Mouse (Mus musculus) kidney, postnatal 25 days (tissue): ENCODE measurements around the gene Nrip3.

Experiments
- DNase-seq, 2 experiments: peaks; one replicate each; pipeline ENCODE4 v3.0.0; 2021; ENCODE audit warnings: mixed read lengths in 2 of 2

Gene Nrip3

DNA sequence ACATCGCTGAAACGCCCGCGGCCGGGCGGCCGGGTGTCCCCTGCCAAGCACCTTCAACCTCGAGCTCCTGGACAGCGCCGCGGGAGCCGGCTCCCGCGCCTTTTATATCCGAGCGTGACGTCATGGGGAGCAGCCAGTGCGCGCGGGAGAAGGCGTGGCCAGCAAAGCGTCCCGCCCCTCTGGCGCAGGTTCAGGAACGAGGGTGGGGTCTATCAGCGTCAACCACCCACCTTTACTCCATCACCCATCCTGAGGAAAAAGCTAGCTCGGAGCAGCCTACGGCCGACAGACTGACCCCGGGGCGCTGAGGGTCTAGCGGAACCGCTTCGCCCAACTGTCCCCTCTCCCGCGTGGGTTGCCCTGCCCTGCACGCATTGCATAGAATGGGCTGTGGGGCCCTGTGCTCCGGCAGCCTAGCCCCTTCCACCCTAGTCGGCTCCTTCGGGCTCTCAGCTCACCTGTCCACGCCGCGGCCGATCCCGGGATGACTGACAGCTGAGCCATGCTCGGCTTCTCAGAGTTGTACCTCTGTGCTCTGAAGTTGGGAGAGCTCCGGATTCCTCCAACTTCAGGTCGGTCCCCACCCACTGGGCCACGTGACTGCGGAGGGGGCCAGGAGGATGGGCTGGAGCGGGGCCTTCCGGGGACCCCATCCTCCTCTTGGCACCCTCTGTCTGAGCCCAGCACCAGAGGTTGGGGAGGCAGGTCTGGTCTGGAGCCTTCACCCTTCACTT is at the start of gene Nrip3:
Gene Nrip3 (minus strand): TSS at position 556 of the 734 bp plus-strand sequence.
- DNase-seq = peak; percentile 79 to 80

DNA sequence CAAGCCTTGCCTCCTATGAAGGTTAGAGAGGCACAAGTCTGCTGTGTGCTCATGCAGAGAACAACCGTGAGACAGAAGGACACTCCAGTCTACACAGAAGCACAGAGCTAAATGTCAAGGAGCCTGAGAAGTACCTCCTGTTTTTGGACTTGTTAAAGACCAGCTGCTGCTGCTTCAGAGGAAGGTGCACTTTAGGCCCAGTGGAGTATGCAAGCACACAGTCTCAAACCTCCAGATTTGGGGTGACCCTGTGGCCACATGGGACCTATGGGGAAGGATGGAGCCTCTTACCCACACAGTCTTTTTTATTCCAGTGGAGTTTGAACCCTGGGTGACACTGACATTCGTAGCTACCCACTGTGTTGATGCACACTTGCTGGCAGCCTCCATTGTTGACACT is 49.6 kb upstream of the Nrip3 start:
- no peak for DNase-seq

DNA sequence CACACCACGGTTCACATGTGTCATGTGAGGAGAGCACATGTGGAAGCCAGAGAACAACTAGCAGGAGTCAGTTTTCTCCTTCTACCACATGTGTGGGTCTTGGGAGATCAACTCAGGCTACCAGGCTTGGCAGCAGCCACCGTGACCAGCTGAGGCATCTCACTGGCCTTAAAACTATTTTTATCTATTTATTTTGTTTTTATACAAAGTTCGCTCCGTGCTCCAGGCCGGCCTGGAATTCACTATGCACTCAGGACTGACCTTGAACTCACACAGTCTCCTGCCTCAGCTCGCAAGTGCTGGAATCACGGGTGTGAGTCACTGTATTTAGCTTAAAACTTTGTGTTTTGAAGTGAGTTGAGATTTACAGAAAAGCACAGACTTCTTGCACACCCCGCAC is 45.1 kb upstream of the Nrip3 start:
- peak; percentile 12 to 42 for DNase-seq

GRCm38 (mm10) chr7:109825293-109825692 is 43.5 kb upstream of the Nrip3 start:
- DNase-seq = no peak

DNA sequence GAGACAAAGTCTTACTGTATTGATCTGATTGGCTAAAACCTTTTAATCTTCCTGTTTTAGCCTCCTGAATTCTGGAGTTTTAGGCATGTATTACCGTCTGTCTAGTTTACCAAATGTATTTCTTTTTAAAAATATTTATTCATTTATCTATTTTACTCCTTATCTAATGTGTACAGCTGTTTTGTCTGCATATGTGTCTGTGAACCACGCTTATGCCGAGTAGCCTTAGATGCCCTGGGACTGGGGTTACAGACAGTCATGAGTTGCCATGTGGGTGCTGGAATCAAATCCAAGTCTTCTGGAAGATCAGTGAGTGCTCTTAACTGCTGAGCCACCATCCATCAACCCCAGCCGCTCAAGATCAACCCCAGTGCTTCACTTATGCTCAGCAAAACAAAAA is 36.8 kb upstream of the Nrip3 start:
- no peak for DNase-seq

GRCm38 (mm10) chr7:109817954-109818353 is 36.1 kb upstream of the Nrip3 start:
- DNase-seq = no peak

GRCm38 (mm10) chr7:109813330-109814140 is 31.7 kb upstream of the Nrip3 start:
- no peak for DNase-seq

DNA sequence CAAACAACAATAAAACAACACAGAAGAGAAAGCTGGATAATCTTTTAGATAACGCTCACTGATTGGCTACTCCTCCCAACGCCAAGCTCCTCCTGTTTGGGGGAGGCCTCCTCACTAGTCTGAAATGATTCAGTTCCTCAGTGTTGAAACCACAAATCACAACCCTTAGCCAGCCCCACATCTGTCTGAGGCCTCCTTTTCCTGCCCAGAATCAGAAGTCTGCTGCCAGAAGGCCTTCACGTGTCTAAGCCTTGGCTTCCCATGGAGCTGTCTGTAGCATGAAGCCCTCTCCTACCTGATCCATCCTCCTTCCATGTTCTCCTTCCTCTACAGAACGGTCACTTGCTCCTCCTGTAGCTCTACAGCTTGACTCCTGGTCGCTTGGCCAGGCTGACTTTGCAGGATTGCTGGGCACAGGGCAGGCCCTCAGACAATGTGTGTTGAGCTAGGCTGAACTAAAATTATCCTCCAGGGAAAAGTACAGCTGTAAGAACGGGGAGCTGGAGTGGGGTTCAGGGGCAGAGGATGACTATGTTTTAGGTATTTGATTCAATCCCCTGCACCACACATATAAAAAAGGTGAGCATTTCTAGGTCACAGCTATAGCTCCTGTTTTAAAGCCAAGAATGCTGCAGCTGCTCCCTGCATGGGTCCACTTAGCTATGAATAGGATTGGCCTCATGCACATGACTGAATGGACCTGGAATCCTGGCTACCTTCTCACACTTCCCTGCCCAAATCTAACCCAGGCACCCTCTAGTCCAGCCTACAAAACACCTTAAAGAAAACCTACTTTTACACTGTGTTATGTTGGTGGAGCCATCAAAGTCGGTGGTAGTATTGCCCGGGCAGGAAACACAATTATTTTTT is 26.0 kb upstream of the Nrip3 start:
- no peak for DNase-seq

DNA sequence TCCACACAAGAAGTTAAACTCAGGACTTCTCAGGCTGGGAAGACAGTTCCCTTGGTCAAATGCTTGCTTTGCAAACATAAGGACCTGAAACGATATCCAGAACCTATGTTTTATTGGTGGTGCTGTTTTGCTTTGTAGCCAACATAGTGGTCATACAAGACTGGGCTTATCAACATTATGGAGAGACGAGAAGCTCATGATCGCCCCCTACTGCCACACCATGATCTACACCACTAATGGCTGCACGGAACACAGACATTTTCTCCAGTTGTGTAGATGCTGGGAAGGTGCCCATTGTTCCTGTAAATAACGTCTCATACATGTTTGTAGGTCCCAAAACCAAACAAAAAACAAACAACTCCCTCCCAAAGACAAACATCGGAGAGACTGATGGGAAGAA is 23.0 kb upstream of the Nrip3 start:
- DNase-seq = peak in 1 of 2 experiments; percentile 68

GRCm38 (mm10) chr7:109804355-109804754 is 22.5 kb upstream of the Nrip3 start:
- no peak for DNase-seq

- DNase-seq = no peak
Observed at GRCm38 (mm10) chr7:109803516-109803915, 21.7 kb upstream of the Nrip3 start.

- DNase-seq = no peak
Observed at GRCm38 (mm10) chr7:109800626-109801025, 18.8 kb upstream of the Nrip3 start.

GRCm38 (mm10) chr7:109799168-109799567 is 17.3 kb upstream of the Nrip3 start:
- peak in 1 of 2 experiments; percentile 19 for DNase-seq

DNA sequence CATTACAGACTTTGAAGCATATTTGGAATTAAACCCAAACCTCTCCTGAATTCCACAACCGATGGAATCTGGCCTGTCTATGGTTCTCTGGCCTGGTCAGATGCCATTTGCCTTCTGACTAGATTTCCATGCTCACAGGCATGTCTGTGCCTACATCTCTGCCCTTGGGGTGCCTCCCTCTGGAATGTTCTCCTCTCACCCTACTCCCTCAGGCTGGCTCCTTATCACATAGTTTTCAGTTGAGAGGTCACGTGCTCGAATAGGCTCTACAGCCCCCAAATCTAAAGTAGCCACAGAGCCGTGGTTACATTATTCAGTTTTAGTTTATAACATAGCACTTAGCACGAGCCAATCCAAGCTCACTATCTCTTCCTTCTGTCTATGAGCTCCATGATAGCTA is 13.7 kb upstream of the Nrip3 start:
- no peak for DNase-seq

DNA sequence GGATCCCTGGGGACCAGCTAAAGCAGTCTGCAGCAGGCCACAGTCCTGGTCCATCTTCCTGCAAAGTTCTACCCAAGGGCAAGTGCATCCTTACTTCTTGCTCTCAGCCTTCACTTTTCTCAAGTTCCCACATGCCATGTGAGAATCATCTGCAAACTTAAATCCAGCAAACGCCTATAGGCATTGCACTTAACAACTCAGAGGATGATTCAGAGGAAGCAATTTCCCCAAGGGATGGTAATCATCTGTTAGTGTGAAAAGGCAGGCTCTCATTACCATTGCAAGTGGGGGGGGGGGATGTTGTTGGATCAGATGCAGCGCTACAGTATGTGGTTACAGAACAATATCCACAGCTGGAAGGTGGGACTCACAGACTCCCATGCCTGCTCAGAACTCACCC is 12.7 kb upstream of the Nrip3 start:
- DNase-seq = no peak

- peak; percentile 64 to 80 for DNase-seq
Observed at GRCm38 (mm10) chr7:109792759-109793158, 10.9 kb upstream of the Nrip3 start.

- no peak for DNase-seq
Observed at GRCm38 (mm10) chr7:109790818-109791217, 9.0 kb upstream of the Nrip3 start.

DNA sequence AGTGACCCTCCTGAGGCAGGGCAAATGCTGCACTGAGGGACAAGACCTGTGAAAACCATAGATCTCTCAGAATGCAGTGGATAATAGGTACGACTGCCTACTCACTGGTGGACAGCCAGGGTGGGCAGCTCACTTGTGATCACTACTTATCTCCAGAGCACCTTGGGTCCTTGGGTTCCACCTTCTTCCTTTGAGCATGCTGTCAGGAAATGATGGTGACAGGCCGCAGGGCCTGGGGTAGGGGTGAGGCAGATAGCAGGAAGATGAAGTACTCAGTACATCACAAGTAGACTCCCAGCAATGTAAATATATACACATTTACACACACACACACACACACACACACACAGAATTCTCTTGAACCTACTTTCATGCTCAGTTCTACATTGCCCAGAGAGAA is 6.0 kb upstream of the Nrip3 start:
- no peak for DNase-seq

GRCm38 (mm10) chr7:109783281-109783680 is 1.5 kb upstream of the Nrip3 start:
- DNase-seq = no peak

- no peak for DNase-seq
Observed at GRCm38 (mm10) chr7:109781087-109781469, 747 bp downstream of the Nrip3 start.

- DNase-seq = no peak
Observed at GRCm38 (mm10) chr7:109772251-109772650, 9.6 kb downstream of the Nrip3 start.

DNA sequence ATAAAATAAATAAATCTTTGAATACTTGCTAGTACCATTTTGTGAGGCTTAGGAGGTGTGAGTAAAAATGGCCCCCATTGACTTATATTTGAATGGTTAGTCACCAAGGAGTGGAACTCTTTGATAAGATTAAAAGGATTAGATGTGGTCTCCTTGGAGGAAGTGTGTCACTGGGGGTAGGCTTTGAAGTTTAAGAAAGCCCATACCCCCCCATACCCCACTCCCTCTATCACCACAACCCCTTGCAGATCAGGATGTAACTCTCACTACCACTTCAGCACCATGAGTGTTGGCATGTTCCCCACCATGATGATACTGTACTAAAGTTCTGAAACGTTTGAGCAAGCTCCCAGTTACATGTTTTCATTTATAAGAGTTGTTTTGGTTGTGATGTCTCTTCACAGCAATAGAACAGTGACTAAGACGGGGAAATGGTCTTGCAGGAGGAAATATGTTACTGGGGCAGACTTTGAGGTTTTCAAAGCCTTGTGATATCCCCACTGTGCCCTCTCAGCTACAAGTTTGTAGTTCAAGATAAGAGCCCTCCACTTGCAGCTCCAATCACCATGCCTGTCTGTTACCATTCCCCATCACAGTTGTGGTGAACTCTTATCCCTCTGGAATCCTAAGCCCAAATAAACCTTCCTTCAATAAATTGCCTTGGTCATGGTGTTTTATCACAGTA is 13.0 kb downstream of the Nrip3 start:
- no peak for DNase-seq
